Mouse (Mus musculus): ENCODE results near the gene Lyg2.

DNA sequence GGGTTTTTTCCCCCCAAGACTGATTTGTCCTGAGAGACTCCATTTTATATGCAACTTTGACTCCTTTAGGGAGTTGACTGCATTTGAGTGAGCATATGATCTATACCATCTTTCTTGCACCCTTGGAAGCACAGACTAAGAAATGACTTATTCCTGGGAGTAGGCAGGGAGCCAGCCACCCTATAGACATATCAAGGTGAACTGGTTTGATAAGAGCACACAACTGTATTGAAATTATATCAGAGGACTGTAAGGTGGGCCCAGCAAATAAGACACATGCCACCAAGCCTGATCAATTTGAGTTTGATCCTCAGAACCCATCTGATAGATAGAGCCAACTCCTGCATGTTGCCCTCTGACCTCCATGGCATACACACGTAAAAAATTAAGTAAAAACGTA, 46.9 kb downstream of the Lyg2 start:
- TF ChIP-seq MAX (IDR thresholded peaks at IDR 0.05; ENCODE audit: low read depth) = no peak
- no peak for TF ChIP-seq POLR2A (IDR thresholded peaks at IDR 0.05; ENCODE audit: insufficient read length, low read depth)
- no peak for TF ChIP-seq E2F4 (IDR thresholded peaks at IDR 0.05; ENCODE audit: insufficient read depth)
- TF ChIP-seq USF1 (IDR thresholded peaks at IDR 0.05; ENCODE audit: low read depth) = no peak
- TF ChIP-seq TCF12 (IDR thresholded peaks at IDR 0.05; ENCODE audit: insufficient read depth, poor library complexity, severe bottlenecking) = no peak
- TF ChIP-seq MYOG (IDR thresholded peaks at IDR 0.05; ENCODE audit: control insufficient read depth in 1 of 3, insufficient read depth in 1 of 3, insufficient read length in 2 of 3, low read depth in 2 of 3) = no peak
- TF ChIP-seq CEBPB (IDR thresholded peaks at IDR 0.05; ENCODE audit: insufficient read depth, poor library complexity, severe bottlenecking) = no peak
- TF ChIP-seq POLR2AphosphoS2 (IDR thresholded peaks at IDR 0.05; ENCODE audit: insufficient read length, low read depth) = no peak
- TF ChIP-seq SRF (IDR thresholded peaks at IDR 0.05; ENCODE audit: control insufficient read depth, insufficient read length, low read depth) = no peak

All from myocyte (in vitro differentiated cells).